Mouse (Mus musculus): ENCODE measurements at regions not wholly inside any gene's neighbourhood (a gene's known extent, or its start where the extent isn't known, plus 50 kb on each side); places are given as distances from the start of the nearest gene placed in this dataset.

GRCm38 (mm10) chr9:90556216-90556615 is 285.6 kb upstream of the Tbc1d2b start:
- H3K36me3 ChIP-seq (replicated peaks in 1 of 2; ENCODE audit: control insufficient read depth in 1 of 2, insufficient read depth in 1 of 2, low read length in 1 of 2): no peaks in the 10 kb centered on the region
- H3K9ac ChIP-seq (ENCODE audit: insufficient read depth, low read depth): no peak overlapping the region
- no peaks in the 10 kb centered on the region for H3K9me3 ChIP-seq (replicated peaks; ENCODE audit: low read length)
- dilution Hi-C loops (cut with MboI; ENCODE audit: extremely low pct_ligation_motif_present, extremely low pct_unique_long_range_greater_than_20kb, low sequenced_read_pairs) (no loop called here), in situ Hi-C loops (cut with MboI; ENCODE audit: low pct_ligation_motif_present, low pct_unique_long_range_greater_than_20kb, low sequenced_read_pairs) (no loop called here)
- no peaks in the 10 kb centered on the region for H3K79me2 ChIP-seq (replicated peaks; ENCODE audit: control insufficient read depth, extremely low read depth, insufficient read depth, poor library complexity, severe bottlenecking)
- no peak overlapping the region for H3K27ac ChIP-seq (ENCODE audit: insufficient read depth, low read depth)
- TF ChIP-seq USF2 (conservative IDR thresholded peaks at IDR 0.05; ENCODE audit: low read depth, low read length) (no peak), MAZ (IDR thresholded peaks at IDR 0.05; ENCODE audit: low read depth, low read length) (no peak), ZNF384 (IDR thresholded peaks at IDR 0.05; ENCODE audit: low read depth, low read length) (no peak), CHD1 (IDR thresholded peaks at IDR 0.05; ENCODE audit: low read depth, low read length) (no peak), UBTF (IDR thresholded peaks at IDR 0.05; ENCODE audit: low read depth, low read length) (no peak), ELF1 (IDR thresholded peaks at IDR 0.05; ENCODE audit: low read depth, low read length) (no peak), MXI1 (IDR thresholded peaks at IDR 0.05; ENCODE audit: low read depth, low read length) (no peak), IRF4 (IDR thresholded peaks at IDR 0.05; ENCODE audit: low read depth, low read length) (no peak), ZKSCAN1 (IDR thresholded peaks at IDR 0.05; ENCODE audit: borderline replicate concordance, low read depth, low read length) (no peak), EP300 (IDR thresholded peaks at IDR 0.05; ENCODE audit: low read length) (no peak), E2F4 (IDR thresholded peaks at IDR 0.05; ENCODE audit: insufficient replicate concordance, low read depth, low read length) (no peak), MAX (IDR thresholded peaks at IDR 0.05; ENCODE audit: low read length) (no peak)
- H3K27me3 ChIP-seq (replicated peaks): no peaks in the 10 kb centered on the region
- no peaks in the 10 kb centered on the region for H3K4me1 ChIP-seq (ENCODE audit: control insufficient read depth in 1 of 2, insufficient read depth in 2 of 2)
- H3K4me3 ChIP-seq (replicated peaks in 1 of 3; ENCODE audit: low read depth in 2 of 3, low read length in 2 of 3, poor library complexity in 1 of 3): no peak overlapping the region
- no peak overlapping the region for H3K4me2 ChIP-seq (ENCODE audit: insufficient read depth, low read depth, poor library complexity, severe bottlenecking)
- DNase-seq (ENCODE audit: extremely low read depth): no peak

DNA sequence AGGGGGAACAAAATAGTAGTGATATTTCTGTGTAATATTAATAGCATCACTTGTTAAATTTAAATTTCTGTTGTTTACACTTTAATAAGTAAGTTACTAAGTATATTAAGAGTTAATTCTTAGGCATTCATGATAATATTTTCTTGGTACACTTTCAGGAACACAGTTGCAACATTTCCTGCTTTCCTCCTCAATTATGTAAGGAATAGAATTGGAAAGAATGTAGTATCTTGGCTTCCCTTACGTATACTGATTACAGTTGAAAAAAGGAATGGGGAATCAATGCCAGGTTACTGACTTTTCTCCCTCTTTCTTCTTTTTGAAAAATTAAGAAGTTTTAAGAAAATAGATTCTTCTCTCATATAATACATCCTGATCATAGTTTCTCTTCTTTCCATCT is 277.3 kb upstream of the Tbc1d2b start:
- Histone ChIP-seq H3K27me3 (replicated peaks) (no peaks in the 10 kb centered on the region), H3K27ac (ENCODE audit: insufficient read depth, low read depth) (no peak overlapping the region), H3K4me2 (ENCODE audit: insufficient read depth, low read depth, poor library complexity, severe bottlenecking) (no peak overlapping the region), H3K4me1 (ENCODE audit: control insufficient read depth in 1 of 2, insufficient read depth in 2 of 2) (no peaks in the 10 kb centered on the region), H3K36me3 (replicated peaks in 1 of 2; ENCODE audit: control insufficient read depth in 1 of 2, insufficient read depth in 1 of 2, low read length in 1 of 2) (no peaks in the 10 kb centered on the region), H3K9ac (ENCODE audit: insufficient read depth, low read depth) (no peak overlapping the region), H3K4me3 (replicated peaks in 1 of 3; ENCODE audit: low read depth in 2 of 3, low read length in 2 of 3, poor library complexity in 1 of 3) (no peak overlapping the region), H3K79me2 (replicated peaks; ENCODE audit: control insufficient read depth, extremely low read depth, insufficient read depth, poor library complexity, severe bottlenecking) (no peaks in the 10 kb centered on the region), H3K9me3 (replicated peaks; ENCODE audit: low read length) (no peaks in the 10 kb centered on the region)
- no peak for TF ChIP-seq RCOR1 (conservative IDR thresholded peaks at IDR 0.05; ENCODE audit: low read depth, low read length)
- no peak for TF ChIP-seq EP300 (IDR thresholded peaks at IDR 0.05; ENCODE audit: low read length)
- TF ChIP-seq MEF2A (IDR thresholded peaks at IDR 0.05; ENCODE audit: borderline replicate concordance, low read depth, low read length): no peak
- no peak for TF ChIP-seq CTCF (conservative IDR thresholded peaks at IDR 0.05 in 1 of 2, IDR thresholded peaks at IDR 0.05 in 1 of 2; ENCODE audit: low read depth in 2 of 2, low read length in 2 of 2)
- no peak for TF ChIP-seq MAX (IDR thresholded peaks at IDR 0.05; ENCODE audit: low read length)
- no peak for TF ChIP-seq ETS1 (conservative IDR thresholded peaks at IDR 0.05; ENCODE audit: low read depth, low read length)
- no peak for TF ChIP-seq ZKSCAN1 (IDR thresholded peaks at IDR 0.05; ENCODE audit: borderline replicate concordance, low read depth, low read length)
- no peak for DNase-seq (ENCODE audit: extremely low read depth)
- dilution Hi-C loops (cut with MboI; ENCODE audit: extremely low pct_ligation_motif_present, extremely low pct_unique_long_range_greater_than_20kb, low sequenced_read_pairs): no loop called here
- in situ Hi-C loops (cut with MboI; ENCODE audit: low pct_ligation_motif_present, low pct_unique_long_range_greater_than_20kb, low sequenced_read_pairs): no loop called here
